Mouse (Mus musculus) erythroblast, embryonic 14.5 days (primary cell): Measurements from ENCODE around the gene Cstb.

Source experiments
- GATA1 ChIP-seq: IDR thresholded peaks from 2 replicates; pipeline ENCODE4 v1.6.1; 2012; ENCODE audit warnings: low read length, inconsistent platforms, mixed read lengths
- TAL1 ChIP-seq: IDR thresholded peaks from 3 replicates; pipeline ENCODE4 v1.6.1; 2012; ENCODE audit warnings: low read length, inconsistent platforms, mixed read lengths

GRCm38 (mm10) chr10:78383567-78383966, 41.9 kb upstream of the Cstb start:
- TF ChIP-seq GATA1 (no peak), TAL1 (no peak)
